Mouse (Mus musculus) liver, embryonic 14.5 days (tissue): ENCODE data around the gene Blnk.

Source experiments
- CTCF ChIP-seq: IDR thresholded peaks from 2 replicates; pipeline ENCODE4 v1.5.1; 2016; ENCODE audit warnings: antibody characterized with exemption, low read depth, control low read depth
- EP300 ChIP-seq: IDR thresholded peaks from 2 replicates; pipeline ENCODE4 v1.6.1; 2016; ENCODE audit warnings: antibody characterized with exemption, low read depth

GRCm38 (mm10) chr19:41029219-41029618, 34.9 kb upstream of the Blnk start, which contains the start of gene Dntt:
- TF ChIP-seq CTCF (no peak), EP300 (no peak)
